Mouse (Mus musculus) ES-CJ7 (cell line): ENCODE results near the gene Tnfrsf17.
A peak's percentile ranks its signal among the peaks of the same experiment; 100 is the strongest.
"Not testable (repeated sequence)": the region's sequence is repeated elsewhere in the genome, so short reads cannot be mapped to it uniquely, and the experiment has no call there.

Experiments used
- DNase-seq: peaks from one replicate; pipeline ENCODE4 v3.0.0; 2011; ENCODE audit warnings: low read depth, low spot score

Gene Tnfrsf17

GRCm38 (mm10) chr16:11313512-11313911, at the start of gene Tnfrsf17:
Gene Tnfrsf17 (plus strand): TSS chr16:11313812.
- DNase-seq, result no peak

- DNase-seq, result no peak
These were observed 47.1 kb upstream of the Tnfrsf17 start for GRCm38 (mm10) chr16:11266556-11266955.

GRCm38 (mm10) chr16:11269808-11270207, 43.8 kb upstream of the Tnfrsf17 start:
- DNase-seq, result no peak

- DNase-seq, result no peak
These were observed 43.0 kb upstream of the Tnfrsf17 start for GRCm38 (mm10) chr16:11270642-11271041.

GRCm38 (mm10) chr16:11271073-11271472, 42.5 kb upstream of the Tnfrsf17 start:
- no peak for DNase-seq

- DNase-seq, result peak; percentile 56
These were observed 36.7 kb upstream of the Tnfrsf17 start for GRCm38 (mm10) chr16:11276888-11277287.

GRCm38 (mm10) chr16:11278778-11279177, 34.8 kb upstream of the Tnfrsf17 start:
- no peak for DNase-seq

GRCm38 (mm10) chr16:11282655-11283232, 30.9 kb upstream of the Tnfrsf17 start:
- no peak for DNase-seq

GRCm38 (mm10) chr16:11284881-11285280, 28.7 kb upstream of the Tnfrsf17 start:
- DNase-seq, result no peak

GRCm38 (mm10) chr16:11285949-11286348, 27.7 kb upstream of the Tnfrsf17 start:
- DNase-seq, result no peak

- DNase-seq, result not testable (repeated sequence)
These were observed 24.7 kb upstream of the Tnfrsf17 start for GRCm38 (mm10) chr16:11288873-11289272.

- peak; percentile 78 for DNase-seq
These were observed 18.0 kb upstream of the Tnfrsf17 start for GRCm38 (mm10) chr16:11295583-11295982.

- peak; percentile 84 for DNase-seq
These were observed 15.9 kb upstream of the Tnfrsf17 start for GRCm38 (mm10) chr16:11297700-11298099.

- no peak for DNase-seq
These were observed 9.9 kb upstream of the Tnfrsf17 start for GRCm38 (mm10) chr16:11303741-11304140.

- DNase-seq, result no peak
These were observed 8.1 kb upstream of the Tnfrsf17 start for GRCm38 (mm10) chr16:11305531-11305930.

- no peak for DNase-seq
These were observed 2.2 kb downstream of the Tnfrsf17 start for GRCm38 (mm10) chr16:11315786-11316320.

- DNase-seq, result peak; percentile 41
These were observed 3.1 kb downstream of the Tnfrsf17 start for GRCm38 (mm10) chr16:11316748-11317147.

GRCm38 (mm10) chr16:11317324-11317723, 3.7 kb downstream of the Tnfrsf17 start:
- DNase-seq, result no peak

- DNase-seq, result peak; percentile 85
These were observed 9.1 kb downstream of the Tnfrsf17 start, which contains the start of gene Snx29 for GRCm38 (mm10) chr16:11322409-11323323. Gene Snx29 (plus strand): TSS chr16:11322908.

GRCm38 (mm10) chr16:11323324-11324051, 9.9 kb downstream of the Tnfrsf17 start:
- DNase-seq, result no peak

- DNase-seq, result no peak
These were observed 16.6 kb downstream of the Tnfrsf17 start for GRCm38 (mm10) chr16:11330081-11330800.
